Mouse (Mus musculus) liver, postnatal 0 days (tissue): ENCODE data around the gene Hist1h2bl.
A peak's percentile ranks its signal among the peaks of the same experiment; 100 is the strongest.
"Not testable (repeated sequence)": the region's sequence is repeated elsewhere in the genome, so short reads cannot be mapped to it uniquely, and the experiment has no call there.

Experiments used
- CTCF ChIP-seq: sonication (generic); IDR thresholded peaks from 2 replicates; pipeline ENCODE4 v1.5.1; 2016; ENCODE audit warnings: antibody characterized with exemption, low read depth
- EP300 ChIP-seq: IDR thresholded peaks from 2 replicates; pipeline ENCODE4 v1.6.1; 2016; ENCODE audit warnings: antibody characterized with exemption, low read depth, mild to moderate bottlenecking

DNA sequence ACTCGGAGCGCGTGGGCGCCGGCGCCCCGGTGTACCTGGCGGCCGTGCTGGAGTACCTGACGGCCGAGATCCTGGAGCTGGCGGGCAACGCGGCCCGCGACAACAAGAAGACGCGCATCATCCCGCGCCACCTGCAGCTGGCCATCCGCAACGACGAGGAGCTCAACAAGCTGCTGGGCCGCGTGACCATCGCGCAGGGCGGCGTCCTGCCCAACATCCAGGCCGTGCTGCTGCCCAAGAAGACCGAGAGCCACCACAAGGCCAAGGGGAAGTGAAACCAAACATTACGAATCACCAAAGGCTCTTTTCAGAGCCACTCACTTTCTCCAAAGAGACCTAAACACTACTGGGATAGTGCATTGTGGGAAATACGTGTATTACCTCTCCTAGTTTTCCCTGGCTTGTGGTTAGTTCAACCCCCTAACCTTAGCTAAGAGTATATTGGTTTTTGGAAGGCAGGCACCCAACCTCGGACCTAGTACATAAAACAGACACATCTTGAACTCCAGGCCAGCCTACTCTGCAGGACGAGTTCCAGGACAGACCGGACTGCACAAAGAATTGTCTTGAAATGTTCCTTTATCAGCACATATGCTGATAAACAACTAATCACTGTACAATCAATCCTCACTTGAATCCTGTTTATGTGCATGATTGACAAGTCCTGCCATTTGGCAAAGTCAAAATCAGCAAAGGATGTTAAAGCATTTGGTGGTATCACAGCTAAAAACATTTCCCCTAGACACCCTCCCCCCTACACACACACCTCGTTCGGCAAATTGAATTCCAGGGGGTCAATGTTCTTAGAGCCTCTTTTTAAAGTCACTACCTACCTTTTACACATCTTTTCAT is 823 bp upstream of the Hist1h2bl start:
- not testable (repeated sequence) for TF ChIP-seq CTCF
- TF ChIP-seq EP300: peak; percentile 0; the same call in 1 of the 2 replicates
